Mouse (Mus musculus): ENCODE data around the gene Thbd.

GRCm38 (mm10) chr2:148386476-148386875 is 21.5 kb downstream of the Thbd start:
- TF ChIP-seq EP300 (optimal IDR thresholded peaks at IDR 0.05) = no peak
- no peak for TF ChIP-seq CTCF (IDR thresholded peaks at IDR 0.05; ENCODE audit: low read depth)
